Mouse (Mus musculus) macrophage (primary cell): ENCODE measurements around the gene Dph7. TPM values are rescaled to one million over a fixed set of nuclear protein-coding genes. Genes with fewer than 3 reads are reported as not detected.

Source experiments
- H3K27ac ChIP-seq: fragments of 350-480 bp; formaldehyde crosslinking; 2 replicates; pipeline ENCODE4 v1.9.0; 2021
- H3K36me3 ChIP-seq: fragments of 350-480 bp; formaldehyde crosslinking; 2 replicates; pipeline ENCODE4 v1.9.0; 2021; ENCODE audit errors: inconsistent target
- H3K4me3 ChIP-seq: fragments of 350-480 bp; formaldehyde crosslinking; 2 replicates; pipeline ENCODE4 v1.9.0; 2021; ENCODE audit errors: inconsistent target
- H3K79me2 ChIP-seq: fragments of 350-480 bp; formaldehyde crosslinking; 2 replicates; pipeline ENCODE4 v1.9.0; 2021; ENCODE audit errors: inconsistent target
- WGBS: methylation state at CpG from one replicate; pipeline ENCODE4 v1.1.7; 2026; ENCODE audit warnings: inconsistent platforms; ENCODE audit not compliant: missing documents; 5-methylcytosine and 5-hydroxymethylcytosine counted together
- polyA plus RNA-seq: library from polyadenylated mRNA; stranded (reverse); fragments of 250-400 nt; gene quantifications from 3 replicates; pipeline ENCODE4 v1.2.4, GENCODE M21; 2018; ENCODE audit warnings: inconsistent platforms

The Dph7 gene
- polyA plus RNA-seq, 1 experiment from 2014 or later: 5.7 TPM

- 95% methylated on average over 2 of the region's 2 CpGs for WGBS
- no peak overlapping the region for H3K4me3 ChIP-seq
Measured at GRCm38 (mm10) chr2:24996471-24996870, 34.3 kb downstream of the Dph7 start.

GRCm38 (mm10) chr2:25000544-25001235 is 38.5 kb downstream of the Dph7 start:
- H3K36me3 ChIP-seq: peaks cover 89% of the 10 kb centered on the region
- no peaks in the 10 kb centered on the region for H3K79me2 ChIP-seq
- H3K27ac ChIP-seq: no peak overlapping the region
- no peak overlapping the region for H3K4me3 ChIP-seq
- 97% methylated on average over 3 of the region's 3 CpGs for WGBS

More at GRCm38 (mm10) chr2:24996471-24996870, 34.3 kb downstream of the Dph7 start:
- Histone ChIP-seq H3K79me2 (no peaks in the 10 kb centered on the region), H3K36me3 (peaks cover 81% of the 10 kb centered on the region), H3K27ac (no peak overlapping the region)

DNA sequence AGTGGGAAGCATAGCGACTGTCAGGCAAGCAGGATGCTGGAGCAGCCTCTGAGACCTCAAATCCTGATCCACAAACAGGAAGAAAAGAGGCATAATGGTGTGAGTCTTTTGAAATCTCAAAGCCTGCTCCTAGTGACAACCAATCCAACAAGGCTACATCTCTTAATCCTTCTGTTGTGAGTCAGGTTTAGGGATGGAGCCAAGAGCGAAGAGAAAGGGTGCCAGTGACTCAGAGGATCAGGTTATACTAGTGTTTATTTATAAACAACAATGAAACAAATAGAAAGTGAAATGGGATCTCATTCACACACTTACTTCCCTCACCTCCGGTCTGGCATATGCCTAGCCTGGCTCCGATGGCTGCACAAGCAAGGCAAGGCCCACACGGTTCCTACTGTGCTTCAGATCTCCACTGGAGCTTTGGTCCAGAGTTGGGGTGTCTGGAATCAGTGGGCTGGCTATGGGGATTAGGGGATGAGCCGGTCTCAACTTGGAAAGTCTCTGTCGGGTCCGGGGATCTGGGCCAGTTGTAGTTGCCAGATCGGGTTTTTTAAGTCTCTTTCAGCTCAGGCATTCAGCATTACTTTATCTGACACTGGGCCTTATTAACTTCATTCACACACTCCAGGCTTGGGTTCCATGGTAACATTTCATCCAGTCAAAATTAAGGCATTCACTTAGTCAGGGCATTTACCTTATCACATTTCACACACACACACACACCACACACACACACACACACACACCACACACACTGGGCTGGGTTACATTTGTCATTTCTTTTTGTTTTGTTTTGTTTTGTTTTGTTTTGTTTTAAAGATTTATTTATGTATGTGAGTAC is 42.0 kb downstream of the Dph7 start:
- Histone ChIP-seq H3K36me3 (peaks cover 88% of the 10 kb centered on the region), H3K27ac (no peak overlapping the region), H3K4me3 (no peak overlapping the region), H3K79me2 (no peaks in the 10 kb centered on the region)
- 97% methylated on average over 9 of the region's 9 CpGs for WGBS

DNA sequence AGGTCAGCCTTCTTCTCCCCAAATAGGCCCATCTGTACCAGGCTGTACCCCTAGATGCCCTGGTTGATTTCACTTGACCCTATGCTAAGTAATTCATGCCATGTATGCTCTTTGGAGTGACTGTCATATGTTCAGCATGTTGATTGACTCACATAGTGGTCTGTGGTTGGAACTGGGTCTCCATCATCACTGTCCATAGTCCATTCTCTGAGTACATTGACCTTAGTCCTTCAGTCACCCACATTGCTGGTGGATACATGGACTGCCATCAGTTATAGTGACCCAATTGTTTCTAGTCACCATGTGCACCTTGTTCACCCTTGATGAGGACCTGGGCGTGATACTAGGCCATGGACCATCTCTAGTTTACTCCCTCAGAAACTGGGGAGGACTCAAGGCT is 44.6 kb downstream of the Dph7 start:
- H3K79me2 ChIP-seq: no peaks in the 10 kb centered on the region
- whole genome bisulfite sequencing: 100% methylated on average over 1 of the region's 1 CpGs

DNA sequence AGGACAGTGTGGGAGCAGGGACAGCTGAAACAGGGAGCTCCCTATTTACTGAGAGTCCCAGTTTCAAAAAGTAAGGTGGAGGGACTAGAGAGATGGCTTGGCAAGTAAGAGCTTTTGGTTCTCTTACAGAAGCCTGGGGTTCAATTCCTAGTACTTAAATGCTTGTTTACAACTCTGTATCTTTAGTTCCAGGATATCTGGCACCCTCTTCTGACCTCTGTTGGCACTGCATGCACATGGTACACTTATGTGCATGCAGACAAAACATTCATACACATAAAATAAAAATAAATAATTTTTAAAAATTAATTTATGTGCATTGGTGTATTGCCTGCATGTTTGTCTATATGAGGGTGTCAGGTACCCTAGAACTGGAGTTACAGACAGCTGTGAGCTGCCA is 46.0 kb downstream of the Dph7 start:
- Histone ChIP-seq H3K27ac (no peak overlapping the region), H3K36me3 (peaks cover 81% of the 10 kb centered on the region), H3K79me2 (no peaks in the 10 kb centered on the region), H3K4me3 (no peak overlapping the region)

More for the DNA sequence above, 44.6 kb downstream of the Dph7 start:
- Histone ChIP-seq H3K27ac (no peak overlapping the region), H3K4me3 (no peak overlapping the region), H3K36me3 (peaks cover 86% of the 10 kb centered on the region)

Other genes with a start within 250 kb of the Dph7 start
- 0.19 to 0.48 TPM (median 0.36 TPM) in 3 replicates for gene Cacna1b, start 199.2 kb upstream of the Dph7 start, polyA plus RNA-seq
- 16.4 to 30.9 TPM (median 20.2 TPM) in 3 replicates for gene Ehmt1, start 42.8 kb upstream of the Dph7 start, polyA plus RNA-seq
- 31.6 to 60.4 TPM (median 40.5 TPM) in 3 replicates for gene Arrdc1, start 27.1 kb upstream of the Dph7 start, polyA plus RNA-seq
- gene Zmynd19, start 12.6 kb upstream of the Dph7 start, polyA plus RNA-seq: 4.4 to 23.2 TPM (median 5.6 TPM) in 3 replicates
- 63.2 to 80.5 TPM (median 76.8 TPM) in 3 replicates for gene Mrpl41, start 12.7 kb downstream of the Dph7 start, polyA plus RNA-seq
- 43.8 to 153 TPM (median 111 TPM) in 3 replicates for gene Pnpla7, start 13.6 kb downstream of the Dph7 start, polyA plus RNA-seq
- gene Nsmf, start 92.0 kb downstream of the Dph7 start, polyA plus RNA-seq: 4.8 to 12.0 TPM (median 8.9 TPM) in 3 replicates
- not detected in 3 replicates for gene Entpd8, start 117.9 kb downstream of the Dph7 start, polyA plus RNA-seq
- gene Noxa1, start 132.7 kb downstream of the Dph7 start, polyA plus RNA-seq: not detected in 3 replicates
- not detected in 3 replicates for gene Nrarp, start 218.4 kb downstream of the Dph7 start, polyA plus RNA-seq
- 56.5 to 71.1 TPM (median 57.4 TPM) in 3 replicates for gene Tor4a, start 234.5 kb downstream of the Dph7 start, polyA plus RNA-seq
- 18.9 to 30.4 TPM (median 29.5 TPM) in 3 replicates for gene Nelfb, start 249.1 kb downstream of the Dph7 start, polyA plus RNA-seq